Mouse (Mus musculus) neural tube, embryonic 13.5 days (tissue): ENCODE measurements around the gene Hoxd8. TPM values are rescaled to one million over a fixed set of nuclear protein-coding genes. Genes with fewer than 3 reads are reported as not detected.
A peak's percentile ranks its signal among the peaks of the same experiment; 100 is the strongest.

Experiments
- ATAC-seq: fragments of 200-750 bp; cut with Nextera tagmentation; 2 replicates; pipeline ENCODE4 v1.8.0; 2017; ENCODE audit warnings: low read depth, mild to moderate bottlenecking, moderate TSS enrichment, moderate library complexity
- H3K27ac ChIP-seq: fragments of 300-500 bp; sonication (generic); replicated peaks from 2 replicates; pipeline ENCODE4 v1.5.1; 2015; ENCODE audit warnings: moderate library complexity, mild to moderate bottlenecking, inconsistent platforms
- H3K27me3 ChIP-seq: fragments of 300-500 bp; sonication (generic); 2 replicates; pipeline ENCODE4 v1.6.1; 2015; ENCODE audit warnings: mild to moderate bottlenecking, inconsistent platforms
- H3K36me3 ChIP-seq: fragments of 300-500 bp; sonication (generic); 2 replicates; pipeline ENCODE4 v1.6.1; 2015; ENCODE audit warnings: mild to moderate bottlenecking, inconsistent platforms
- H3K4me1 ChIP-seq: fragments of 300-500 bp; sonication (generic); replicated peaks from 2 replicates; pipeline ENCODE4 v1.6.1; 2015; ENCODE audit warnings: inconsistent platforms
- H3K4me2 ChIP-seq: fragments of 300-500 bp; sonication (generic); 2 replicates; pipeline ENCODE4 v1.6.1; 2015; ENCODE audit warnings: inconsistent platforms, mild to moderate bottlenecking, moderate library complexity
- H3K4me3 ChIP-seq: fragments of 300-500 bp; sonication (generic); 2 replicates; pipeline ENCODE4 v1.5.1; 2015; ENCODE audit warnings: mild to moderate bottlenecking, inconsistent platforms
- H3K9ac ChIP-seq: fragments of 300-500 bp; sonication (generic); 2 replicates; pipeline ENCODE4 v1.6.1; 2015; ENCODE audit warnings: moderate library complexity, mild to moderate bottlenecking, inconsistent platforms
- H3K9me3 ChIP-seq: fragments of 300-500 bp; sonication (generic); 2 replicates; pipeline ENCODE4 v1.6.1; 2016; ENCODE audit warnings: inconsistent platforms
- WGBS: fragments of 180-500 bp; shearing (Covaris S2); methylation state at CpG from one replicate; pipeline ENCODE4 v1.1.7; 2015; 5-methylcytosine and 5-hydroxymethylcytosine counted together
- polyA plus RNA-seq: library from polyadenylated mRNA; unstranded; fragments of >200 nt; fragmentation: Nextera tagmentation; extraction: Ambion mirVana; gene quantifications from 2 replicates; pipeline ENCODE4 v1.2.1, GENCODE M21; 2015

Hoxd8 gene
- polyA plus RNA-seq, 1 experiment from 2014 or later = 22.8 TPM

GRCm38 (mm10) chr2:74671847-74672246, 32.6 kb upstream of the Hoxd8 start:
- H3K4me3 ChIP-seq = no peak overlapping the region
- no peak for ATAC-seq
- H3K27ac ChIP-seq = no peak overlapping the region
- no peaks in the 10 kb centered on the region for H3K9me3 ChIP-seq
- H3K36me3 ChIP-seq = no peaks in the 10 kb centered on the region
- no peak overlapping the region for H3K4me2 ChIP-seq
- no peak overlapping the region for H3K9ac ChIP-seq
- 4% methylated on average over 5 of the region's 5 CpGs for WGBS
- H3K27me3 ChIP-seq = peaks cover 100% of the 10 kb centered on the region
- H3K4me1 ChIP-seq = peaks cover 22% of the 10 kb centered on the region

- peaks cover 20% of the 10 kb centered on the region for H3K4me1 ChIP-seq
- no peaks in the 10 kb centered on the region for H3K36me3 ChIP-seq
- H3K4me2 ChIP-seq = peak overlapping the region; percentile 53
- 1% methylated on average over 40 of the region's 40 CpGs for WGBS
- no peaks in the 10 kb centered on the region for H3K9me3 ChIP-seq
- H3K4me3 ChIP-seq = peak overlapping the region; percentile 21
- H3K27me3 ChIP-seq = peaks cover 100% of the 10 kb centered on the region
- no peak overlapping the region for H3K27ac ChIP-seq
- H3K9ac ChIP-seq = no peak overlapping the region
- ATAC-seq = 0 out of 2 replicates have a peak, but pooled peaks have one; percentile 28
Observed at GRCm38 (mm10) chr2:74672481-74673362, 31.7 kb upstream of the Hoxd8 start.

DNA sequence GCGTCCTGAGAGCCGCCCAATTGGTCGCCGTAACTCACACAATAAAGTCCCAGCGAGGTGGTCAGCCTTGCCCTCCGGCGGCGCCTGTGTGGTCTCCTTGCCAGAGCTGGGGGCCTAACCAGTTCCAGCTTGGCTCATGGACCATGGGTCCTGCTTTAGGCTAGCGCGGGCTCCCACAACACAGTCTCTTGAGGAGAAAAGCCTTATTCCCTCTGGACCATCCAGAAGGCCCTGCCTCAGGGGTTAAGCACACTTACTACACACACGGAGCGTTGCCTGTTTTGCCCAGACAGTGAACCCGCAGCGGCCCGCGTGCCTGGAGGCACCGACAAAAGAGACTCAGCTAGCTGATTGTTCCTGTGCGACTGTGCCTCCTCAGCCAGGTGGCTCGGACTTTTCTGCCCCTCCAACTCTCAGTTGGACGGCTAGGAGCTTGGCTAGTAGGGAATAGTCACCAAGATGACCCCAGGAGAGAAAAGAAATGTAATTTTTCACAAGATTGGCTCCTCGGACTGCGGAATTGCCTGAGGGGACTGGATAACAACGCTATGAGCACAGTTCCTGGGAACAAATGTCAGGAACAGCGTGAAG, 30.5 kb upstream of the Hoxd8 start:
- Histone ChIP-seq H3K27me3 (peaks cover 100% of the 10 kb centered on the region), H3K4me2 (no peak overlapping the region), H3K36me3 (no peaks in the 10 kb centered on the region), H3K9me3 (no peaks in the 10 kb centered on the region), H3K27ac (no peak overlapping the region), H3K9ac (no peak overlapping the region), H3K4me1 (peaks cover 8% of the 10 kb centered on the region), H3K4me3 (no peak overlapping the region)
- WGBS = 2% methylated on average over 24 of the region's 24 CpGs
- ATAC-seq = no peak

DNA sequence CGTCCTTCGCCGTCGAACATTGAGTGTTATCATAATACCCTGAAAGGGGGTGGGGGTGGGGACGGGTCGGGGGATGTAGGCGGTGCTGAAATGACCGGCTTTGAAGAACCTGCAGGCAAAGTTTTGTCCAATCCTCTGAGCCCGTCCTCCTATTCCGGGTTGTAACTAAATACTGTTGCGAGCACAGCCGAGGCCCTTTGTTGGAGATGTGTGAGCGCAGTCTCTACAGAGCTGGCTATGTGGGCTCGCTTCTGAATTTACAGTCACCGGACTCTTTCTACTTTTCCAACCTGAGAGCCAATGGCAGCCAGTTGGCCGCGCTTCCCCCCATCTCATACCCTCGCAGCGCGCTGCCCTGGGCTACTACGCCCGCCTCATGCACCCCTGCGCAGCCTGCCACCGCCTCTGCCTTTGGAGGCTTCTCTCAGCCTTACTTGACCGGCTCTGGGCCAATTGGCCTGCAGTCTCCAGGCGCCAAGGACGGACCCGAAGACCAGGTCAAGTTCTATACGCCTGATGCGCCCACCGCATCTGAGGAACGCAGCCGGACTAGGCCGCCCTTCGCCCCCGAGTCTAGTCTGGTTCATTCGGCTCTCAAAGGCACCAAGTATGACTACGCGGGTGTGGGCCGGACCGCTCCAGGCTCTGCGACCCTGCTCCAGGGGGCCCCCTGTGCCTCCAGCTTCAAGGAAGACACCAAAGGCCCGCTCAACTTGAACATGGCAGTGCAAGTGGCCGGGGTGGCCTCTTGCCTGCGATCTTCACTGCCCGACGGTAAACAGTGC, 29.3 kb upstream of the Hoxd8 start, which contains the start of gene Hoxd12:
Gene Hoxd12, plus strand, starts transcription at position 133 of the 785 bp plus-strand sequence.
- no peaks in the 10 kb centered on the region for H3K9me3 ChIP-seq
- WGBS = 2% methylated on average over 47 of the region's 47 CpGs
- H3K9ac ChIP-seq = no peak within 1 kb of the TSS
- peak within 1 kb of the TSS; percentile 14 for H3K4me3 ChIP-seq
- H3K4me1 ChIP-seq = peaks cover 8% of the 10 kb centered on the region
- H3K36me3 ChIP-seq = no peaks in the 10 kb centered on the region
- no peak within 1 kb of the TSS for H3K27ac ChIP-seq
- peaks cover 100% of the 10 kb centered on the region for H3K27me3 ChIP-seq
- no peak for ATAC-seq
- peak within 1 kb of the TSS; percentile 29 for H3K4me2 ChIP-seq

GRCm38 (mm10) chr2:74675666-74676282, 28.6 kb upstream of the Hoxd8 start:
- Histone ChIP-seq H3K4me2 (peak overlapping the region; percentile 29), H3K9me3 (no peaks in the 10 kb centered on the region), H3K27me3 (peaks cover 100% of the 10 kb centered on the region), H3K9ac (no peak overlapping the region), H3K4me3 (peak overlapping the region; percentile 14), H3K36me3 (no peaks in the 10 kb centered on the region), H3K27ac (no peak overlapping the region), H3K4me1 (peaks cover 8% of the 10 kb centered on the region)
- 6% methylated on average over 24 of the region's 24 CpGs for WGBS
- ATAC-seq = no peak

DNA sequence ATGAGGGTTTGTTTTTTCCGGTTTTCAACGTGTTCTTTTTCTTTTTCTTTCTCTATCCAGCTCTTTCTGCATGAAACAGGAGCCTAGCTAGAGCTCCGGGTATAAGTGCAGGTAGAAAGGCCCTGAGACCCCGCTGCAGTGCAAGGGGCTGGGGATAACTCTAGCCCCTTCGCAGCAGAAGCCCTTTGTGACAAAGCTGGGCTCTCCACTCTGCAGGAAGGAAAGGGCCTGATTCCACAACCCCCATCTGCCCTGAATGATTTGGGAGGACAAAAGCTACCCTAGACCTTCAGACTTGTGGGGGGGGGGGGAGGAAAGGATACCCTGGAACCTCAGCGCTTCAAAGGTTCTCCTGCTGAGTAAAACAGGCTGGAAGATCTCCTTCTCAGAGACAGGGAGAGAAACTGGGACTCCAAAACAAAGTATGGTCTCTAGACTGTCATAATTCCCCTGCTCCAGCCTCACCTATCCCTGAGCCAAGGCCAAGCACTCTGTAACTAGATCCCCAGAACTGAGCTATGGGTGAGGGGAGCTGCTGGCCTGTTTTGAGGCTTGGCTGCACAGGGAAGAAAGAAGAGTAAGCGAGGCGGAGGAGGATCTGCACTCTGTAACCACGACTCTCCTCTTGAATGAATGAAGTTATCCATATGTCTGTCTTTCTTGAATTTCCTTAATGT, 27.9 kb upstream of the Hoxd8 start:
- Histone ChIP-seq H3K27me3 (peaks cover 100% of the 10 kb centered on the region), H3K4me3 (peak overlapping the region; percentile 14; the same call in 1 of the 2 replicates), H3K27ac (no peak overlapping the region), H3K36me3 (no peaks in the 10 kb centered on the region), H3K4me2 (peak overlapping the region; percentile 29; the same call in 1 of the 2 replicates), H3K4me1 (peaks cover 8% of the 10 kb centered on the region), H3K9ac (no peak overlapping the region), H3K9me3 (no peaks in the 10 kb centered on the region)
- ATAC-seq = no peak
- 5% methylated on average over 9 of the region's 9 CpGs for WGBS

GRCm38 (mm10) chr2:74677106-74677505, 27.3 kb upstream of the Hoxd8 start:
- Histone ChIP-seq H3K9me3 (no peaks in the 10 kb centered on the region), H3K4me3 (no peak overlapping the region), H3K36me3 (no peaks in the 10 kb centered on the region), H3K4me1 (peaks cover 12% of the 10 kb centered on the region), H3K9ac (no peak overlapping the region), H3K4me2 (no peak overlapping the region; the same call in 1 of the 2 replicates), H3K27me3 (peaks cover 100% of the 10 kb centered on the region), H3K27ac (no peak overlapping the region)
- WGBS = 13% methylated on average over 2 of the region's 2 CpGs
- ATAC-seq = no peak

DNA sequence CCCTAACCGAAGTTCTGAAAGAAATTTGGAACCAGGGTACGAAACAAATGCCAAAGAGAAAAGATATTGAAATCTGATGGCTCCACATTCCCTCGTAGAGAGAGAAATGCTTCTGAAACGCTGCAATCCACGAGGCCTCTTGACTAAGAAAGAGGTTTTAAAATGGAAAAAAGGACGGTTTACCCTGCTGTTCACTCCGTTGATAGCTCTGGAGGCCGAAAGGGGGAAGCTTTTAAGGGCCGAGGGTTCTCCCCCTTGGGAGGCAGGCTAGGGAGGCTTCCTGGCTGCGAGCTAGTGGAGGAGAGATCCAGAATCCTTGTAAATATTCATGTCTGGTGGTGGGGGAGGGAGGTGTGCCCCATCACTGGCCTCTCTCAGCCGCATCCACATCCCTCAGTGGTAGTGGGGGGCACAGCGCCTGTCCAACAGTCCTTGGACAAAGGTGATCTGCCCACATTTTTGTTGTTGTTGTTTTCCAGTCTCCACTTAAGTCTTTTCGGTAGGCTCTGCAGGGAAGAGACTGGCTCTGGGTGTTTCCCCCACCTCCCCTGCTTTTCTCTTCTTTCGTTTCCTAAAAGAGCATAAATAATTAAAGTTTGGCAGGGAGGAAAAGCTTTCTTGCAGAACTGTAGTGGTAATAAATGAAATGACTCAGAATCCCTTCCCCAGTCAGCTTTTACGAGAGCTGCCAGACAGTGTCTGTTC, 25.4 kb upstream of the Hoxd8 start, which contains the start of gene Hoxd11:
Gene Hoxd11, plus strand, starts transcription at position 667 of the 705 bp plus-strand sequence.
- H3K27me3 ChIP-seq = peaks cover 99% of the 10 kb centered on the region
- peak within 1 kb of the TSS; percentile 82 for H3K27ac ChIP-seq
- whole genome bisulfite sequencing = 2% methylated on average over 15 of the region's 15 CpGs
- no peak for ATAC-seq
- peak within 1 kb of the TSS; percentile 44 for H3K4me2 ChIP-seq
- H3K4me3 ChIP-seq = peak within 1 kb of the TSS; percentile 42
- H3K36me3 ChIP-seq = no peaks in the 10 kb centered on the region
- H3K9me3 ChIP-seq = no peaks in the 10 kb centered on the region
- H3K4me1 ChIP-seq = peaks cover 15% of the 10 kb centered on the region
- peak within 1 kb of the TSS; percentile 75 for H3K9ac ChIP-seq

DNA sequence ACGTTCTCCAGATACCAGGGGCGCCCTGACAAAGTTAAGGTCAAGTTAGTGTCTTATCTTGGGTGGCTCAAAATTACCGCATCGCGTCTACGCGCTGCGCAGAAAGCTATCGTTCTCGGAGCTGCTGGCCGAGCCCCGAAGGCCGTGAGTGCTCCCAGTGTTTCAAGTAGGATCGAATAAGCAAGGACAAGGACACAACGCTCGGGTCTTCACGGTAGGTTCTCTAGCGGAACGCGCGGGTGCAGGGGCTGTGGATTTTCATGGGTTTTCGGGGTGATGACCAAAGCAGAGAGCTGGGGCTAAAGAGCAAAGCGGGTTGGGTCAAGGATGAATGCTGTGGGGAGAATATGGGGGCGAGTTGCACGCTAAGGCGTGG, 24.8 kb upstream of the Hoxd8 start:
- under 1% methylated on average over 26 of the region's 26 CpGs for whole genome bisulfite sequencing
- no peaks in the 10 kb centered on the region for H3K9me3 ChIP-seq
- H3K4me3 ChIP-seq = peak overlapping the region; percentile 42
- H3K27ac ChIP-seq = peak overlapping the region; percentile 82
- H3K36me3 ChIP-seq = no peaks in the 10 kb centered on the region
- H3K27me3 ChIP-seq = peaks cover 99% of the 10 kb centered on the region
- peaks cover 15% of the 10 kb centered on the region for H3K4me1 ChIP-seq
- H3K9ac ChIP-seq = peak overlapping the region; percentile 75
- peak overlapping the region; percentile 44 for H3K4me2 ChIP-seq
- ATAC-seq = no peak

DNA sequence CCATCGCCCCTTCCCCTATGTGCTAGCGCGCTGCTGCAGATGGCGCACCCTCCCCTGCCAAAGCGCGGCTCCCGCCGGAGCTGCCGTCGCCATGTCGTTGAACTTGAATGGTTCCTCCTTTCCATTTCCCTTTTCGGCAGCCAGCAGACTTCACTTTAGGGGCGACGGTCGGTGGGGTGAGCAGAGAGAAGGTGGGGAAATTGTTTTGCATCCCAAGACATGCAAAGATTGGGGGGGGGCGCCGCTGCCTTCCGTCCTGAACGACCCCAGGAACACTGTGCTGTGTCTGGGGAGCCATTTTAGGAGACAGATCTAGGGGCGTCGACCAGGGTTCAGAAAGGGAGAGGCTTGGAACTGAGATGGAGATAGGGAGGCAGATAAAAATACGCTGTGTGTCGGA, 24.4 kb upstream of the Hoxd8 start:
- WGBS = under 1% methylated on average over 23 of the region's 23 CpGs
- Histone ChIP-seq H3K4me2 (peak overlapping the region; percentile 44), H3K4me1 (peaks cover 15% of the 10 kb centered on the region), H3K9ac (peak overlapping the region; percentile 75), H3K36me3 (no peaks in the 10 kb centered on the region), H3K27ac (peak overlapping the region; percentile 82), H3K4me3 (peak overlapping the region; percentile 42), H3K27me3 (peaks cover 99% of the 10 kb centered on the region), H3K9me3 (no peaks in the 10 kb centered on the region)
- ATAC-seq = no peak
